Mouse (Mus musculus) right cerebral cortex, postnatal 14 days (tissue): ENCODE measurements around the gene Olfr90.
"Not testable (repeated sequence)": the region's sequence is repeated elsewhere in the genome, so short reads cannot be mapped to it uniquely, and the experiment has no call there.

Experiments used
- DNase-seq: peaks from one replicate; pipeline ENCODE4 v3.0.0; 2022

Gene Olfr90

GRCm38 (mm10) chr17:37088399-37088798, at the start of gene Olfr90:
TSS of gene Olfr90 (minus strand) at chr17:37088499.
- DNase-seq: no peak

- DNase-seq: not testable (repeated sequence)
Observed at GRCm38 (mm10) chr17:37131366-37131765, 43.1 kb upstream of the Olfr90 start.

GRCm38 (mm10) chr17:37119988-37120387, 31.7 kb upstream of the Olfr90 start, which contains the start of gene Olfr92:
TSS of gene Olfr92 (minus strand) at chr17:37120088.
- DNase-seq: no peak

- DNase-seq: no peak
Observed at GRCm38 (mm10) chr17:37098178-37098577, 9.9 kb upstream of the Olfr90 start, which contains the start of gene Olfr91. TSS of gene Olfr91 (minus strand) at chr17:37098278.

GRCm38 (mm10) chr17:37093289-37093688, 5.0 kb upstream of the Olfr90 start:
- no peak for DNase-seq

- no peak for DNase-seq
Observed at GRCm38 (mm10) chr17:37092198-37092597, 3.9 kb upstream of the Olfr90 start.

- no peak for DNase-seq
Observed at GRCm38 (mm10) chr17:37085545-37085944, 2.8 kb downstream of the Olfr90 start.

- no peak for DNase-seq
Observed at GRCm38 (mm10) chr17:37084632-37085031, 3.7 kb downstream of the Olfr90 start.

- DNase-seq: peak; percentile 59
Observed at GRCm38 (mm10) chr17:37083327-37083726, 5.0 kb downstream of the Olfr90 start.

- no peak for DNase-seq
Observed at GRCm38 (mm10) chr17:37081659-37082058, 6.6 kb downstream of the Olfr90 start.

GRCm38 (mm10) chr17:37080119-37080518, 8.2 kb downstream of the Olfr90 start:
- no peak for DNase-seq

GRCm38 (mm10) chr17:37078990-37079389, 9.3 kb downstream of the Olfr90 start:
- DNase-seq: no peak

- DNase-seq: no peak
Observed at GRCm38 (mm10) chr17:37078193-37078592, 10.1 kb downstream of the Olfr90 start.

- no peak for DNase-seq
Observed at GRCm38 (mm10) chr17:37075766-37076165, 12.5 kb downstream of the Olfr90 start.

GRCm38 (mm10) chr17:37075181-37075580, 13.1 kb downstream of the Olfr90 start:
- DNase-seq: no peak

- no peak for DNase-seq
Observed at GRCm38 (mm10) chr17:37072730-37073276, 15.5 kb downstream of the Olfr90 start.

- no peak for DNase-seq
Observed at GRCm38 (mm10) chr17:37072080-37072729, 16.1 kb downstream of the Olfr90 start.

- DNase-seq: no peak
Observed at GRCm38 (mm10) chr17:37070121-37070520, 18.2 kb downstream of the Olfr90 start.

- no peak for DNase-seq
Observed at GRCm38 (mm10) chr17:37067861-37068260, 20.4 kb downstream of the Olfr90 start.

GRCm38 (mm10) chr17:37065993-37066392, 22.3 kb downstream of the Olfr90 start:
- no peak for DNase-seq

- peak; percentile 52 for DNase-seq
Observed at GRCm38 (mm10) chr17:37063686-37064495, 24.4 kb downstream of the Olfr90 start.

- no peak for DNase-seq
Observed at GRCm38 (mm10) chr17:37063063-37063462, 25.2 kb downstream of the Olfr90 start.

- DNase-seq: peak; percentile 46
Observed at GRCm38 (mm10) chr17:37062101-37062641, 26.1 kb downstream of the Olfr90 start.
